Mouse (Mus musculus) gastrocnemius, adult 8-10 months (tissue): ENCODE data around the gene Apaf1. TPM values are rescaled to one million over a fixed set of nuclear protein-coding genes. Genes with fewer than 3 reads are reported as not detected.

Source experiments
- total RNA-seq, 4 experiments: library from RNA; stranded (reverse); gene quantifications; 2 replicates each; pipeline ENCODE4 v1.2.4; 2022

Gene Apaf1
- total RNA-seq, 4 experiments from 2014 or later, result 0.87 to 2.0 (median 1.7) TPM

Other genes starting within 250 kb of the Apaf1 start
- 10 to 100 TPM in 2 of 4 experiments, 1 to 10 TPM in 2; 9.1 to 11.1 (median 10.4) TPM for gene Ikbip, start 170 bp upstream of the Apaf1 start, total RNA-seq
- 1,000 to 10,000 TPM; 1,088 to 1,186 (median 1,135) TPM for gene Slc25a3, start 41.3 kb upstream of the Apaf1 start, total RNA-seq
- 10 to 100 TPM; 47.8 to 71.6 (median 53.8) TPM for gene Tmpo, start 98.5 kb upstream of the Apaf1 start, total RNA-seq